Mouse (Mus musculus) ES-Bruce4 (cell line): ENCODE results near the gene Apof.

Experiments
- CTCF ChIP-seq: IDR thresholded peaks from one replicate; pipeline ENCODE4 v1.8.1; 2011; ENCODE audit warnings: low read depth, low read length
- POLR2A ChIP-seq: IDR thresholded peaks from one replicate; pipeline ENCODE4 v1.8.1; 2011; ENCODE audit warnings: low read length; ENCODE audit not compliant: insufficient read depth

GRCm38 (mm10) chr10:128263393-128264310 is 4.8 kb upstream of the Apof start:
- TF ChIP-seq CTCF: no peak
- no peak for TF ChIP-seq POLR2A
